Mouse (Mus musculus) brain, embryonic 14.5 days (tissue): ENCODE data around the gene Thoc5.
A peak's percentile ranks its signal among the peaks of the same experiment; 100 is the strongest.

ENCODE experiments used
- CTCF ChIP-seq: fragments of 200-500 bp; IDR thresholded peaks from 2 replicates; pipeline ENCODE4 v1.5.1; 2012; ENCODE audit warnings: inconsistent platforms, mild to moderate bottlenecking, moderate library complexity, borderline replicate concordance; ENCODE audit not compliant: insufficient read depth, insufficient read length; ENCODE audit errors: extremely low read depth
- POLR2A ChIP-seq: fragments of 200-500 bp; IDR thresholded peaks from 2 replicates; pipeline ENCODE4 v1.6.1; 2012; ENCODE audit warnings: mild to moderate bottlenecking, inconsistent platforms, borderline replicate concordance; ENCODE audit not compliant: poor library complexity, insufficient read depth, insufficient read length, severe bottlenecking; ENCODE audit errors: extremely low read depth

DNA sequence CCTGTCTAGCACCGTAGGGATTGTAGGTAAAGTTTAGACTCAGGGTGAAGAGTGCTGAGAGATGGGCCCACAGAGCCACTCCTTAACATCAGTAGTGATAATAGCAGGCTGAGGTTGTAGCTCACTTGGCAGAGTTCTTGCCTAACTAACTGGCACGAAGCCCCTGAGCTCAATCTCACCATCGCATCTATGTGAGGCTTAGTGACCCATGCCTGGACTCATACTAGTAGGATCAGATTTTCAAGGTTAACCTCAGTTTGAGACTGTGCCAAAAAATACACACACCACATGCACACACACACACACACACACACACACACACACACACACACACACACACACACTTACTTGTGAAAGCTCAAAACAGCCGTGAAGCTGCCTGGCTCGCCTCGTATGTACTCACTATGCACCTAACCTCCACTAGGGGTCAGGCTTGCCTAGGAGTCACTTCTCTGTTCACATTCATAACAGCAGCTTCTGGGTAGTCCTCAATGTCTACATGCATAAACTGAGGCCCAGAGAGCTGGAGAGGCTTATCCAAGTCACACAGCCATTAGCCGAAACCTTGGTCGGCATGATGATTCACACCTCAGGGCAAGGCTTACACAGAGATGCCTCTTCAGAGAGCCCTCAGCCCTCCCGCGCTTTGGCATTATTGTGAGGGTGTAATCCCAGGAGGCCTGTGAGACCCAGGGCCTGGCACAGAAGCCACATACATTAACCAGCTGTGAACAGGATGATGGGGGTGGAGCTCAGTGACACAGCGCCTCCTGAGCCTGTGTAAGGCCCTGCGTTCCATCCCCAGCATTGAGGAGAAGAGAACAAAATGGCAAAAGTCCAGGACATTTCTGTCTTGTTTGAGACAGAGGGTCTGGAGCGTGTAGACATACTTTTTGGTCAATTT is 78.1 kb downstream of the Thoc5 start:
- TF ChIP-seq CTCF, result peak; percentile 79; the same call in 1 of the 2 replicates
- no peak for TF ChIP-seq POLR2A
